In the genomic region with DNA sequence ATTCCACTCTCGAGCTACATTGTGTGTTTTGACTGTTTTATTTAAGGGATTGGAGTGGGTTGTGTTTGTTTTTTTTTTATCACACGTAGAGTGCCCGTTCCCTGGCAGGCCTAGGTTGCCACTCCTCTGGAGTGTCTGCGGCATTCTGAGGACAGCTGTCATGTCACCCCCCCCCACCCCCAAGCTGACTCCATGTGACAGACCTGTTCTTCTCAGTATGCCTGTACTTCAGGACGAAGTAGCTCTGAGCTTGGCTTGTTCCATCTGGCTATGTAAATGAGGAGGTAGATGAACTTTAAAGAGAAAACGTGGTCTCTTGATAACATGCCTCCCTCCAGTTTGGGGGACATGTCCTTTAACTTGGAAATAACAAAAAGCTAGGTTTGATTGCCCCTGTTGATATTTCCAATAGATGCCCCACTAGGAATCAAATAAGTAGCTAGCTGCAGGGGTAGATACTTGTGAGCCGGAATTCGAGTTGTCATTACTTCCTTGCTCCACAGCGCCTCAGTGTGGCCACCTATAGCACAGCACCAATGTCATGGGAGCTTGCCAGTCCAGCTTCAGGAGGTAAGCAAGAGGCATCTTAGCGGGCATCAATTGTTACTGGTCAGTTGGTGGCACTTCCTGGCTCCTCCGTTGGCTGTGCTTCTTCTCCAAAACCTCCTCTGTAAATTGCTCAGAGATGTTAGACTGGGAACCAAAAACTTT, we compare ENCODE assay signal across 7 mouse cellular contexts. TPM values are rescaled to one million over a fixed set of nuclear protein-coding genes. Genes with fewer than 3 reads are reported as not detected.
DNase-seq lines count a peak whose midpoint lies in the region; ATAC-seq and TF ChIP-seq lines count a peak whose summit lies in the region.

No protein-coding gene starts in this region.

- H3K4me2 ChIP-seq in embryonic facial prominence, embryonic 11.5 days (ENCODE audit: low read depth, low read length): no peak overlapping the region
- H3K4me2 ChIP-seq in kidney, postnatal 0 days (ENCODE audit: low read length): no peak overlapping the region
- no peak overlapping the region for H3K4me2 ChIP-seq in liver, embryonic 11.5 days

- 43% methylated on average over 11 of the region's 11 CpGs for WGBS in embryonic facial prominence, embryonic 11.5 days
- 45% methylated on average over 11 of the region's 11 CpGs for WGBS in kidney, postnatal 0 days
- 45% methylated on average over 11 of the region's 11 CpGs for whole genome bisulfite sequencing in liver, embryonic 11.5 days

- no peaks in the 10 kb centered on the region for H3K4me1 ChIP-seq in embryonic facial prominence, embryonic 11.5 days (ENCODE audit: control insufficient read depth, insufficient read depth, low read length)
- no peaks in the 10 kb centered on the region for H3K4me1 ChIP-seq in kidney, postnatal 0 days (replicated peaks; ENCODE audit: insufficient read depth, low read length)
- H3K4me1 ChIP-seq in liver, embryonic 11.5 days (replicated peaks; ENCODE audit: control insufficient read depth, insufficient read depth, low read length): peaks cover 6% of the 10 kb centered on the region; the same call in 1 of the 2 replicates

- peak; percentile 87 for TF ChIP-seq CTCF in kidney, postnatal 0 days (IDR thresholded peaks at IDR 0.05; ENCODE audit: low read depth)

- H3K9me3 ChIP-seq in embryonic facial prominence, embryonic 11.5 days (replicated peaks; ENCODE audit: control insufficient read depth, low read length): no peaks in the 10 kb centered on the region
- H3K9me3 ChIP-seq in kidney, postnatal 0 days (replicated peaks; ENCODE audit: low read length): peaks cover 4% of the 10 kb centered on the region; the same call in 1 of the 2 replicates
- no peaks in the 10 kb centered on the region for H3K9me3 ChIP-seq in liver, embryonic 11.5 days (ENCODE audit: control insufficient read depth, low read length)

- H3K27ac ChIP-seq in embryonic facial prominence, embryonic 11.5 days (replicated peaks; ENCODE audit: low read depth, low read length): no peak overlapping the region
- no peak overlapping the region for H3K27ac ChIP-seq in kidney, postnatal 0 days
- no peak overlapping the region for H3K27ac ChIP-seq in liver, embryonic 11.5 days (ENCODE audit: low read depth, low read length)

- DNase-seq in urinary bladder, postnatal 14 days (ENCODE audit: low spot score): peak; percentile 78
- DNase-seq in urinary bladder, adult 2 months (ENCODE audit: low spot score): no peak
- peak; percentile 33 to 57 for DNase-seq in adrenal gland, postnatal 4 days (ENCODE audit: low spot score in 2 of 2)
- DNase-seq in embryonic facial prominence, embryonic 11.5 days (ENCODE audit: low spot score): peak; percentile 75
- peak; percentile 83 for DNase-seq in kidney, postnatal 0 days (ENCODE audit: low spot score)
- peak; percentile 43 for DNase-seq in liver, embryonic 11.5 days (ENCODE audit: low spot score)
- peak; percentile 73 for DNase-seq in right cerebral cortex, postnatal 4 days

- no peak overlapping the region for H3K4me3 ChIP-seq in embryonic facial prominence, embryonic 11.5 days (ENCODE audit: low read depth, low read length)
- no peak overlapping the region for H3K4me3 ChIP-seq in kidney, postnatal 0 days (replicated peaks; ENCODE audit: low read depth, low read length)
- H3K4me3 ChIP-seq in liver, embryonic 11.5 days (ENCODE audit: low read depth, low read length): no peak overlapping the region

- H3K9ac ChIP-seq in embryonic facial prominence, embryonic 11.5 days (replicated peaks; ENCODE audit: low read length): no peak overlapping the region
- no peak overlapping the region for H3K9ac ChIP-seq in kidney, postnatal 0 days (ENCODE audit: low read depth, low read length)
- no peak overlapping the region for H3K9ac ChIP-seq in liver, embryonic 11.5 days (ENCODE audit: low read depth, low read length)

- H3K27me3 ChIP-seq in embryonic facial prominence, embryonic 11.5 days (ENCODE audit: control insufficient read depth, insufficient read depth, low read length): no peaks in the 10 kb centered on the region
- no peaks in the 10 kb centered on the region for H3K27me3 ChIP-seq in kidney, postnatal 0 days (ENCODE audit: insufficient read depth, low read length)
- no peaks in the 10 kb centered on the region for H3K27me3 ChIP-seq in liver, embryonic 11.5 days (replicated peaks; ENCODE audit: control insufficient read depth, insufficient read depth, low read length)

- ATAC-seq in embryonic facial prominence, embryonic 11.5 days (replicated peaks; ENCODE audit: insufficient number of reproducible peaks, low FRiP score, low TSS enrichment, low read depth): no peak
- no peak for ATAC-seq in kidney, postnatal 0 days (replicated peaks; ENCODE audit: low FRiP score, low read depth)
- no peak for ATAC-seq in liver, embryonic 11.5 days (replicated peaks; ENCODE audit: low FRiP score)

- no peaks in the 10 kb centered on the region for H3K36me3 ChIP-seq in embryonic facial prominence, embryonic 11.5 days (replicated peaks; ENCODE audit: control insufficient read depth, insufficient read depth, low read depth, low read length)
- H3K36me3 ChIP-seq in kidney, postnatal 0 days (ENCODE audit: insufficient read depth, low read length): no peaks in the 10 kb centered on the region
- no peaks in the 10 kb centered on the region for H3K36me3 ChIP-seq in liver, embryonic 11.5 days (ENCODE audit: control insufficient read depth, insufficient read depth, low read length)

RNA-seq across cellular contexts. Expression of a gene that starts 39.7 kb away (rescaled TPM):
- 0.60 and 0.62 TPM in 2 replicates for polyA plus RNA-seq in urinary bladder, adult 2 months (2012; rRNA removed)
- total RNA-seq in adrenal gland, postnatal 4 days (2021): 1 to 10 TPM; 1.1 to 3.9 TPM
- polyA plus RNA-seq in embryonic facial prominence, embryonic 11.5 days (2014; fragmentation: Nextera tagmentation; extraction: Ambion mirVana): 9.0 and 10.5 TPM in 2 replicates
- 4.0 and 4.7 TPM in 2 replicates for polyA plus RNA-seq in kidney, postnatal 0 days (2015; fragmentation: Nextera tagmentation; extraction: Ambion mirVana)
- 0.71 and 0.78 TPM in 2 replicates for polyA plus RNA-seq in liver, embryonic 11.5 days (2014; fragmentation: Nextera tagmentation; extraction: Ambion mirVana)
